Mouse (Mus musculus): ENCODE results near the gene Sephs2.

The Sephs2 gene

DNA sequence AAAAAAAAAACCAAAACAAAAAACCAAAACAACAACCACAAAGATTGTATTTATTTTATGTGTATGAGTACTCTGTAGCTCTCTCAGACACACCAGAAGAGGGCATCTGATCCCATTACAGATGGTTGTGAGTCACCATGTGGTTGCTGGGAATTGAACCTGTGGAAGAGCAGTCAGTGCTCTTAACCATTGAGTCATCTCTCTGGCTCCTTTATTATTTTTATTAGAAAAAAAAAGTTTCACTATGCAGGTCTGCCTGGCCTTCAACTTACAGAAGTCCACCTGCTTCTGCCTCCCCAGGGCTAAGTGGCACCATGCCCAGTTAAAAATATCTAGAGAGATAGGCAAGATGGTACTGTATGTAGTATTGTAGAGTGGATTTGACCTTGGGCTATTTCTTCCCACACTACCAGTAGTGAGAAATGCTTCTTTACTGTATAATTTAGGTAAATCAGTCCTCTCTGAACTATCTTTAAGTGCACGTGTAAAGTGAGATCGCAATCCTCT lies 30.4 kb downstream of the Sephs2 start:
- in situ Hi-C loops (cut with MboI; ENCODE audit: unreplicated experiment in 2 of 2): no loop called here

- in situ Hi-C loops (cut with MboI; ENCODE audit: unreplicated experiment in 2 of 2): no loop called here
Observed at GRCm38 (mm10) chr7:127234777-127235176, 39.1 kb downstream of the Sephs2 start.

DNA sequence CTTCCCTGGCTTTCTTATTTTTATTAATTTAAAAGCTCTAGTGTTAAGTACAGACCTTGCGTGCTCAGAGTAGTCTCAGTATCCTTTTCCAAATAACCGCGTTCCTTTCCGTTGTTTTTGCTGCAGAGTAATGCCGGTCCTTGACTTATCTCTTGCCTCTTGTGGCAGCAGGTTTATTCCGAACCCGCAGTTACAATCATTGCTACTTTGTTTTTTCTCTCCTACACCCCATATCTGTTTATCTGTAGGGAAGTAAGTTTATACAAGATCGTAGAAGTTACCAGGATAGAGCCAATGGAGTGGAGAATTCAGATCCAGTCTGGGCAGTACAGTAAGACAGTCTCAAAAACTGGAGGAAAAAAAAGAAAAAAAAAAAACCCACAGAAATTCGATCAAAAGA lies 40.1 kb downstream of the Sephs2 start:
- in situ Hi-C loops (cut with MboI; ENCODE audit: unreplicated experiment in 2 of 2): no loop called here

GRCm38 (mm10) chr7:127233368-127233749 lies 40.5 kb downstream of the Sephs2 start:
- in situ Hi-C loops (cut with MboI; ENCODE audit: unreplicated experiment in 2 of 2): no loop called here

DNA sequence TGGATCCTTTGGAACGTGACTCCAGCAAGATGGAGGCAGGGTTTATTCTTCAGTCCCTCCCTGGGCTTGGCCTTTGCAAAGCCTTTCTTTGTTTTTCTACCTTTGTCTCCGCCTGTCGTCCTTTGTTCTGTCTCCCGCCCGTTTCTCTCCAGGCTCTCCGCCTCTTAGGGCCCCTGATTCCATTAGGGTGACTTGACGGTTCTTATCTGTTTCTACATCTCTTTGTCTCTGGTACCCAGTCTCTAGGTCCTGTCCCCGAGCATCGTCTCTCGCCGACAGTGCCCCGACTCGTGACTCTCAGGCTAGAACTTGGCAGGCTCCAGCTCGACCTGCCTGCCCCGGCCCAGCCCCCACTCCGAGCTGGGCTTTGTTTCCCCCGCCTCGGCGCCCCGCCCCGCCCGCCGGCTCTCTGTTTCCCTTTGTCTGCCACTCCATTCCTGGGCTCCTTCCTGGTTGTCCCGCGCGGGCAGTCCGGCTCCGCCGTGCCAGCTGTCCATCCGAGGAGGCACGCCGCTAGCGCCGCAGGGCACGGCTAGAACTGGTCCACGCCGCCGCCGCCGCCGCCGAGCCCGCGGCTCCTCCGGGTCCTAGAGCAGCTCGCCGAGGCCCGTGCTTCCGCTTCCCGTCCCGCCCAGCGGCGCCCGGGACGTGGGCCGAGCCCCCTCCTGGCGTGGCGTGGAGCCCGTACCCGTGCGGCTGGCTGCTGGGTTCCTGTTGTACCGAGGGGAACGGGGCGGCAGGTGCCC lies 41.1 kb downstream of the Sephs2 start, which contains the start of the genes Zfp553 and Sept1:
Gene Zfp553 (plus strand): TSS at position 440 of the 746 bp plus-strand sequence.
Gene Sept1 (minus strand): TSS at position 509 of the 746 bp plus-strand sequence.
- in situ Hi-C loops (cut with MboI; ENCODE audit: unreplicated experiment in 2 of 2): no loop called here

- in situ Hi-C loops (cut with MboI; ENCODE audit: unreplicated experiment in 2 of 2): no loop called here
Observed at GRCm38 (mm10) chr7:127231826-127232621, 41.8 kb downstream of the Sephs2 start.

DNA sequence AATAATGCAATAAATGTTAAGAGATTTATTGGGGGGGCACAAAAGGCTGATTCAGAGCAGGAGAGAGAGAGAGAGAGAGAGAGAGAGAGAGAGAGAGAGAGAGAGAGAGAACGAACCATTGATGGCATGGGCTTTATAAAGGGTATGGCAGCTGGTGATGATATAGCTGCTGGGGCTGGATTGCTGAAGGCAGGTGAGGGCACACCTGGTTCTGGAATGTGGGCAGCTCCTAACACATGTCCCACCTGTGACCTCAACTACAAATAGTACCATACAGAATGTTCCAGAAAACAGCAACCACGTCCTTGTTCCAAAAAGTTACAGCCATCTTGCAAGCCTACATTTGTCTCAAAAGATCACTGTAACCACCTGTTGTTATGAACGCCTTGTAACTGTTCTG lies 42.5 kb downstream of the Sephs2 start:
- in situ Hi-C loops (cut with MboI; ENCODE audit: unreplicated experiment in 2 of 2): no loop called here

DNA sequence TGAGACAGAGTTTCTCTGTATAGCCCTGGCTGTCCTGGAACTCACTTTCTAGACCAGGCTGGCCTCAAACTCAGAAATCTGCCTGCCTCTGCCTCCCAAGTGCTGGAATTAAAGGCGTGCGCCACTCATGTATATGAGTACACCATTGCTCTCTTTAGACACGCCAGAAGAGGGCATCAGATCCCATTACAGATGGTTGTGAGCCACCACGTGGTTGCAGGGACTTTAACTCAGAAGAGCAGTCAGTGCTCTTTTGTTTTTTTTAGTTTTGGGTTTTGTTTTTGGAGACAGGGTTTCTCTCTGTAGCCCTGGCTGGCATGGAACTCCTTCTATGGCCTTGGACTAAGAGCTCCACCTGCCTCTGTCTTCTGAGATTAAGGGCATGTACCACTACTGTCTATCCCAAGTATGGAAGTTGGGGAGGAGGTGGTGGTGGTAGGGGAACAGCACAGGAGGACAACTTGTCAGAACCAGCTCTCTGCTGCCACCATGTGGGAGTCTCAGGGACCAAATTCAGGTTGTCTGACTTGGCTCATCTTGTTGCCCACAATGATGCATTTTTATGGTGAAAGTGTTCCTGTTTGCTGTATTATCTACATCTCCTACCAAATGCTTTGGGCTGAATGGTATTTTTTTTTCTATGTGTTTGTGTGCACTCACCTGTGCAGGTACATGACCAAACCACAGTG lies 45.1 kb downstream of the Sephs2 start:
- in situ Hi-C loops (cut with MboI; ENCODE audit: unreplicated experiment in 2 of 2): loop anchor here (10.0 kb wide), 2 partner anchors 114 to 204 kb away; partner anchors contain the start of genes Gm42742 (in 1 of the 2), Maz (in 1 of the 2) and Prrt2 (in 1 of the 2)

GRCm38 (mm10) chr7:127225147-127225995 lies 48.5 kb downstream of the Sephs2 start:
- in situ Hi-C loops (cut with MboI; ENCODE audit: unreplicated experiment in 2 of 2): loop anchor here (10.0 kb wide), 2 partner anchors 111 to 201 kb away; partner anchors contain the start of genes Gm42742 (in 1 of the 2), Maz (in 1 of the 2) and Prrt2 (in 1 of the 2)

GRCm38 (mm10) chr7:127224616-127225015 lies 49.2 kb downstream of the Sephs2 start:
- in situ Hi-C loops (cut with MboI; ENCODE audit: unreplicated experiment in 2 of 2): loop anchor here (10.0 kb wide), 2 partner anchors 110 to 200 kb away; partner anchors contain the start of genes Gm42742 (in 1 of the 2), Maz (in 1 of the 2) and Prrt2 (in 1 of the 2)

- in situ Hi-C loops (cut with MboI; ENCODE audit: unreplicated experiment in 2 of 2): loop anchor here (10.0 kb wide), 2 partner anchors 109 to 199 kb away; partner anchors contain the start of genes Gm42742 (in 1 of the 2), Maz (in 1 of the 2) and Prrt2 (in 1 of the 2)
Observed at GRCm38 (mm10) chr7:127223515-127224478, 50.1 kb downstream of the Sephs2 start.

DNA sequence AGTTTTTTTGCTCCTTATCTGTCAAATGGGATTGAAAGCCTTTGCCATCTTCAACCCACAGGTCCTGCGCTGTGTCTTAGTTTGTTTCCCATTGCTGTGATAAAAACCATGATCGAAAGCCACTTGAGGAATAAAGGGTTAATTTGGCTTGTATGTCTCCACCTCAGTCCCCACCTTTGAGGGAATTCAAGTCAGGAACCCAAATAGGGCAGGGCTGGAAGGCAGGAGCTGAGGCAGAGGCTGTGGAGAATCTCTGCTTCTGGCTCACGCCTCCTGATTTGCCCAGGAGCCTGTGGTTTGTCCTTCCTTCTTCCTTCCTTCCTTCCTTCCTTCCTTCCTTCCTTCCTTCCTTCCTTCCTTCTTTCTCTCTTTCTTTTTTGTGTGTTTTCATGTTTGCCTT lies 50.7 kb downstream of the Sephs2 start:
- in situ Hi-C loops (cut with MboI; ENCODE audit: unreplicated experiment in 2 of 2): loop anchor here (10.0 kb wide), 2 partner anchors 108 to 198 kb away; partner anchors contain the start of genes Gm42742 (in 1 of the 2), Maz (in 1 of the 2) and Prrt2 (in 1 of the 2)
